17 mouse cellular contexts compared by ENCODE assay signal in the genomic region with DNA sequence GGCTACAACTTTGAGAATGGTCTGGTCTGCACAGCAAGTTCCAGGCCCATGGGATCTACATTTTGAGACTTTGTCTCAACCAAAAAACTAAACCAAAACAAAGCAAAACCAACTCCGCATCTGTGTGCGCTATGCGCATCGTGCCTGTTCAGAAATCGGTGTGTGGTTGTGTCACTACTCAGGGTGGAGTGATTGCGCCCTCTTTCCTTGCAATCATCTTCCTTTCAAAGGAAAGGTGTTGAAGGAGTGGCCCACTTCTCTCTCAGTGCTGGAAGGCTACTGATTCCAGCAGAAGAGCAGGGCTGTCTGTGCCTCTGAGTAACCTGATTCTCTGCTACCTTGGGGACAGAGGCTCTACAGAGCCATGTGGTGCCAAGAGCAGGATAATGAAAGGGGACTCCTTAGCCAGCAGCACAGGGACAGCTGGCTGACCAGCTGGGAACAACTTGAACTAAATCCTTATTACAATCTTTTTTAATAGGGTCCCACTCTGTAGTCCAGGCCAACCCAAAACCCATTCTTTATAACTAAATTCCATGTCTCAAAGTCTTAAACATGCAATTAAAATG. TPM values are rescaled to one million over a fixed set of nuclear protein-coding genes. Genes with fewer than 3 reads are reported as not detected.
"Had no signal": no experiment of that assay in that cellular context is flagged by ENCODE, and none has a peak within 500 bp of the region (broad histone marks: within the 10 kb centered on the region; RNA-seq: fewer than 3 reads in every experiment).

No protein-coding gene starts in this region.

- H3K4me3 ChIP-seq: limb, embryonic 12.5 days; liver, embryonic 15.5 days; midbrain, embryonic 10.5 days; neural tube, embryonic 12.5 days had no signal

- DNase-seq: kidney, postnatal 36 days; layer of hippocampus, adult 9-11 months; layer of hippocampus, postnatal 36 days; lung, embryonic 14.5 days; lung, postnatal 10 days; midbrain, embryonic 14.5 days; right cerebral cortex, postnatal 14 days had no signal

- H3K27ac ChIP-seq: kidney, postnatal 0 days; limb, embryonic 12.5 days; liver, embryonic 15.5 days; midbrain, embryonic 10.5 days; neural tube, embryonic 12.5 days had no signal

RNA-seq across cellular contexts. Expression of gene Calhm3, which starts 5.7 kb away (rescaled TPM):
- total RNA-seq: layer of hippocampus, adult 18-20 months; layer of hippocampus, postnatal 36 days; left cerebral cortex, adult 8-10 months; left cerebral cortex, postnatal 25 days; megakaryocyte, adult 5-6 weeks; neutrophil, adult 5-6 weeks had no signal

RNA-seq across cellular contexts. Expression of gene Neurl1a, which starts 15.4 kb away (rescaled TPM):
- total RNA-seq: megakaryocyte, adult 5-6 weeks had no signal

RNA-seq across cellular contexts. Expression of gene Calhm1, which starts 19.2 kb away (rescaled TPM):
- total RNA-seq: layer of hippocampus, adult 18-20 months; layer of hippocampus, postnatal 36 days; left cerebral cortex, adult 8-10 months; left cerebral cortex, postnatal 25 days; megakaryocyte, adult 5-6 weeks; neutrophil, adult 5-6 weeks had no signal
